Mouse (Mus musculus) liver, adult 2 months (tissue): ENCODE data around the gene Arhgap42.

ENCODE experiments used
- CTCF ChIP-seq: fragments of 200-500 bp; IDR thresholded peaks from 2 replicates; pipeline ENCODE4 v1.5.1; 2011; ENCODE audit warnings: low read depth, low read length, control low read depth
- POLR2A ChIP-seq: fragments of 200-500 bp; IDR thresholded peaks from 2 replicates; pipeline ENCODE4 v1.6.1; 2011; ENCODE audit warnings: low read length, control low read depth; ENCODE audit not compliant: insufficient read depth; ENCODE audit errors: extremely low read depth

DNA sequence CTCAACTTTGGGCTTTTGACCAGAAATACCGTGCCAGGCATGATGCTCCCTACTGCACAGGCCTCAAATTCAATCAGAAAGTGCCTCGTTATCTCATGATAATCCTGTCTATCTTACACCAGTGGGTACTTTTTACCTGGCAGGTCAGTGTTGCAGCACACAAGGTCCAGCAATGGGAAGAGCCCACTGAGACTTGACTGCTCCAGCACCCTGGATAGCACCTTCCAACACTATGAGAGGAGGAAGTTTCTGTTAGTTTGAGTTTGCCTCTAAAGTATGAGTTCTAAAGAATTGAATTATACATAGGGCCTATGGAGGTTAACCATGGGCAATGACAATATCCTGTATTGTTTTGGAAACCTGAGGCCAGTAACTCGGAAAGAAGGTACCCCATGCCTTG, 256.6 kb downstream of the Arhgap42 start:
- TF ChIP-seq CTCF (no peak), POLR2A (no peak)
